Mouse (Mus musculus) adrenal gland, postnatal 25 days (tissue): ENCODE results near the gene Ptk6. TPM values are rescaled to one million over a fixed set of nuclear protein-coding genes. Genes with fewer than 3 reads are reported as not detected.
A peak's percentile ranks its signal among the peaks of the same experiment; 100 is the strongest.

ENCODE experiments used
- DNase-seq: peaks from one replicate; pipeline ENCODE4 v3.0.0; 2021; ENCODE audit warnings: mixed read lengths
- total RNA-seq: library from RNA; stranded (reverse); gene quantifications from 2 replicates; pipeline ENCODE4 v1.2.3, GENCODE M21; 2021

The Ptk6 gene
- total RNA-seq, 1 experiment from 2014 or later: not detected

DNA sequence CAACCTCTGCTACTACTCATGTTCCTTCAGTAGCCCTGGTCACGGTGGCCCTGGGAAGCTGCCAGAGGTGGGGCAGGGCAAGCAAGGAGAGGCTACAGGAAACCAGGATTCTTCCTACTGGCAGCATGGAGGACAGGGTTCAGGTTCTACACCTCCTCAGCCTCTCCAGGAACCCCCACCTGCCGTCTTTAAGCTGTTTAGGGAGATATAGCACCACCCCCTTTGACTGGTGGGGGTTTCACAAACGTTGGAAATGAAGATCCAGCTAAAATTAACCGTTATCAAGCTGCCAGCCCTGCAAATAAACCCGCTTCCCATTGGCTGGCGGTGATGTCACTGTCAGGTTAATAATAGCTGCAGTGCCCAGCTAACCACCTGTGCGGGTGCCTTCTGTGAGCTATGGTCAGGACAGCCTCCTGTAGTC lies 43.5 kb downstream of the Ptk6 start:
- DNase-seq: no peak

GRCm38 (mm10) chr2:181158471-181158870 lies 44.1 kb downstream of the Ptk6 start:
- no peak for DNase-seq

GRCm38 (mm10) chr2:181157716-181158302 lies 44.8 kb downstream of the Ptk6 start:
- no peak for DNase-seq

DNA sequence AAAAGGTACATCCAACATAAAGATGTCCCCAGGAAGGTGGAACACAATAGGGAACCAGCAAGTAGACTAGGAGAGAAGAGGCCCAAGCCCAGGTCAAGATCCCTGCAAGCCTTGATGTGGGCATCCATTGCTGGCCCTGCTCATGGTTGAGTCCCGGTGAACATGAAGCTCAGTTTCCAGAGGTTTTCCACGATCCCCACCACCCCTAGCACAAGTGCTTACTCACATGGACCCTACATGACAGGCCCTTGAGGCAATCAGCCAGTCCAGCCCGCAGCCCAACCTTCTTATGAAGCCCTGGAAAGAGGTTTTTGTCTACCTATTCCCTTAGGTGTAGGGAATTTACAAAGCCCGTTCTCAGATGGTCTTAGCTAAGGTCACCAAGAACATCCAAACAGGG lies 45.4 kb downstream of the Ptk6 start:
- no peak for DNase-seq

DNA sequence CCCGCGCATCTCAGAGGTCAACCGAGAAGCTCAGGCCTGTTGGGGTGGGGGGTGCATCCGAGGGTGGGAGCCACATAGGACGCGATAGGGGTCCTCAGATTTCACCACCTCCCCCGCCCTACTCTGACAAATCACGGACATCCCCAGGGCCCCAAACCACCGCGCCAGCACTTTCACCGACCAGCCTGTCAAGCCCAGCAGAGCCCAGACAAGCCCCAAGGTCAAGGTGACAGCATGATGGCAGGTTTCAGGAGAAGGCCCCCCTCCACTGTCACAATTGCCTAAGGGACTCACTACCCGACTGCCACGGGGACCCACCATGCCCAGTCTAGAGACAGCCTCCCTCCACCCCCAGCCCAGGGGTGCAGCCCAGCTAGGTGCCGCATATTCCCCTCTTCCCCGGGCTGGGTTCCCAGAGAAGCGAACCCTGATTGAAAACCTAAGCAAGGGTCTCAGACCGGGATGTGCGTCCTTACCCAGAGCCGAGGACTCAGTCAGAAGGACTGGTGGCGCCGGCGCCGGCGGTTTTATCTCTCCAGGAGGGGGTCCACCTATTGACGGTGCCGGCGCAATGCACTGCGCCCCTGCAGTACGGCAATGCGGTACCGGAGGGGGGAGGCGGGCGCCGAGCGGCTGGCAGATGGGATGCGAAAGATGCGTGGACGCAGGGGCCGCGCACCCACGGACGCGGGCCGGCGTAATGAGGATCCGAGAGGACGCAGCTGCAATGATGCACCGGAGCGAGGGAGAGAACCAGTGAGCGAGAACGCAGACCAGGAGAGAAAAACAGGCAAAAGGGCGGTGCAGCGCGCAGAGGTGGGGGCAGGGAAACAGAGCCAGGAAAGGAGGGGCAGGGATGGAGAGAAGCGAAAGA lies 46.1 kb downstream of the Ptk6 start, which contains the start of gene Eef1a2:
Eef1a2 (minus strand) TSS at position 767 of the 874 bp plus-strand sequence.
- peak; percentile 23 for DNase-seq

DNA sequence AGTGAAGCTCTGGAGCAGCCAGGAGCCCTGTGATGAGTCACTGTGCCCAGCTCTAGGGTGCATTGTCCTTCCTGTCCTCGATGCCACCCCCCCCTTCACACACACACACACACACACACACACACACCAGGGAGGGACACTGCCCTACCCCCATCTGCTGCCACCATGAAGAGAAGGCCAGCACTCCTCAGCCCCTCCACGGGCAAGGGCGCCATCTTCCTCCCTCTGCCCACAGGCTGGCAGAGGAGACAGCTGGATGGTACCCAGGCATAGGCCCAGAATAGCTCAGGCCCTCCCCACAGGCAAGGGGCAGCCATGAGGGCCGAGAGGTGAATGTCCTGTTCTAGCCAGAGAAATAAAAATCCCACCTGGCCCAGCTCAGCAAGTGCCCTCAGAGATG lies 46.8 kb downstream of the Ptk6 start:
- DNase-seq: no peak

- DNase-seq: no peak
Observed at GRCm38 (mm10) chr2:181154831-181155415, 47.7 kb downstream of the Ptk6 start.

- DNase-seq: no peak
Observed at GRCm38 (mm10) chr2:181154361-181154760, 48.2 kb downstream of the Ptk6 start.

DNA sequence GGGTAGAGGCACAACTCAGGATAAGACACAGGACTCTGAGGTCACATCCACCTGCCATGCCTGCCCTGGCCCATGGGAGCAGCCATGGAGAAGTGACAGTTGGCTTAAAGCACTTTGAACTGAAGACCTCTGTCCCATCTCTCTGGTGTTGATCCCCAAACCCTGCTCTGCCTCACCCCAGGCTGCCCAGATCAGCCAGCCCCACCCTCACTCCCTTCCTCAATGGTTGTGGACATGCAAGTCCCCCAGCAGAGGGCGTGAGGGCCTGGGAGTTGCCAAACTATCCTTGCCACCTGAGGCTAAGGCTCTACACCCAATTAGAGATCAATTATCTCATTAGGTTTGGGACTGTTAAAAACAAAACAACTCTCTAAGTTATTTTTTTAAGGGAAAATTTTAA lies 48.8 kb downstream of the Ptk6 start:
- peak; percentile 41 for DNase-seq

GRCm38 (mm10) chr2:181153131-181153530 lies 49.5 kb downstream of the Ptk6 start:
- DNase-seq: no peak

GRCm38 (mm10) chr2:181152701-181153100 lies 49.9 kb downstream of the Ptk6 start:
- DNase-seq: no peak

DNA sequence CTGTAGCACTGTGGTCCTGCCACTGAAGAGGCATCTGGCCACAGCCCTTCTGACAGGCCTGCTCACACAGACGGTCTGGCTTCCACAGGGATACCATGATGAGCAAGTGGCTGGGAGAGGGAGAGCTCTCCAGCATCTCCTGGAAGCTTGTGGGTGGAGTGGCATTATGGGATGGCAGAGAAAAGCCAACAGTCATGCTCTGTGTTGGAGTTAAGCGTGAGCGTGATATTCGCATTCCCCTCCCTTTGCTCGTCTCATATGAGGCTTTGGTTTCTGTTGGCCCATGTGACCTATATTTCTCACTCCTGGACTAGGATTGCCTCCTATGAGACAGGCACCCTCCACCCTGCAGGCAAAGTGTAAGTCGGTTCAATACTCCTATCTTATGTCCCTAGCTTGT lies 52.3 kb downstream of the Ptk6 start:
- DNase-seq: no peak

DNA sequence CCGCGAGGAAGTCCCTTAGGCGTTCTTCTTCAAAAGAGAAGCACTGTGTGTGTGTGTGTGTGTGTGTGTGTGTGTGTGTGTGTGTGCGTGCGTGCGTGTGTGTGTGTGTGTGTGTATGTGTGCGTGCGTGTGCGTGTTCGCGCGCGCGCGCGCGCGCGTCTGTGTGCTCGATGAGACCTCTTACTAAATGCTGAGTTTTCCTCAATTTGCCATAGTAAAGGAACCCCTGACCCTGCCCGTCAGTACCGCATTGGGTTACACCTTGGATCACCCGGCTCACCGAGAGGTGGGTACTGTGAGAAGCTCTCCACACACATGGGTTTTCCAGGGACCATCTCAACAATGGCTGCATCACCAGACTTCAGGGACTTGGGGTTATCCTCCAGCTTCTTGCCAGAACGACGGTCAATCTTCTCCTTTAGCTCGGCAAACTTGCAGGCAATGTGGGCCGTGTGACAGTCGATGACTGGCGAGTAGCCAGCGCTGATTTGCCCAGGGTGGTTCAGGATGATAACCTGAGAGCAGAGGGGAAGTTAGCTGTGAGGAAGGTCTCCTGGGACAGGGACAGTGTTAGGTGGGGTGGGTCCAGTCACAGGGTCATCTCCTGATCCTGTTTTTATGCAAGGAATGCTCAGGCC lies 54.2 kb downstream of the Ptk6 start:
- no peak for DNase-seq

DNA sequence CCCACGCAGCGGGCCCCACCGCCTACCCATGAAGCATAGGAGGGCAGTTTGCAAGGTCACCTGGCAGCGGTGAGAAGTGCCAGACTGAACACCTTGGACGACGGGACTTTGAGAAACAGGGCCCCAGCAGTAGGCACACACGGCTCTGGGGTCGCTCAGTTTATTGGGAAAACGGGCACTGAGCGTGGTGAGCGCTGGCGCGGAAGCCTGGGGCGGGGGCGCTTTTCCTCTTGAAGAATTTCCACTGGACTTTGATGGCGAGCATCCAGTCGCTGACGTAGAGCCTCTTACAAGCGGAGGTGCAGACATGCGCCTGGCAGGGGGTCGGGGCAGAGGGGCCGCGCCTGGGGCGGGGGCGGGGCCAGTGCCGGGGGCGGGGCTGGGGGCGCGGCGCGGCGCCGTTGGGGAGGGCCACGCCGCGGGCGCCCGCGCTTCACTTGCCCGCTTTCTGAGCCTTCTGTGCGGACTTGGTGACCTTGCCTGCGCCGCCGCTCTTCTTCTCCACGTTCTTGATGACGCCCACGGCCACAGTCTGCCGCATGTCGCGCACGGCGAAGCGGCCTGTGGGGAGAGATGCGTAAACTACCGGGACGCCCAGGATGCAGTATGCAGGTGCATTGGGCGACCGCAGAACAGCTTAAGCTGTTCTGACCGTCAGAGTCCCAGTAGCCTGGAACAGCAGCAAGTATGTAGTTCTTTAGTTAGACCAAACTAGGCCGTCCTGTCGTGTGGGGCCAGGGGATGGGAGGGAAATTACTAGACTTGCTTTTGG lies 54.9 kb downstream of the Ptk6 start:
- DNase-seq: peak; percentile 32

DNA sequence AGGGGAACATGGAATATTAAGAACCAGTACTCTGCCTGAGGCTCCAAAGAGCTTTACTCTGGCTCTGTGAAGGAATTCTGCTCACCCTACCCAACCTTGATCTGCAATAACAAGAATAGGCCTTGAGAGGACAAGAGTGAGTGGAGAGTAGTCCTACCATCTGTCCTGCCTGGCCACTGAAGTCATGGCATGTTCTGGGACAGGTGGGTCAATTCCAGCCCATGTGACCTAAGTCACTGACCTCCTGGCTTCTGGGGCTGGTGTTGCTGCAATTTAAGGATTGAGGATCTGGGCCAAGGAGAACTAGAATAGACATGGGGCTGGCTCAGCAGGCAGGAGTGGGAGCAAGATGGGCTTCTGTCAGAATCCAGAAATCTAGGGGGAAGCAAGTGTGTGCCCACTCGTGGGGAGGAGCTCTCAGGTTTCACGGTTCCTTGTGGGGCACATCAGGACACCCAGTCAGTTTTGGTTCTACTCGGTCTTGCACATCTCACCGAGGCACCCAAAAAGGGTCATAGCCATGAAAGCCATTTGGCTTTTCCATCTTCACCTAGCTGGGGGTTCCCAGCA lies 55.5 kb downstream of the Ptk6 start:
- no peak for DNase-seq

- no peak for DNase-seq
Observed at GRCm38 (mm10) chr2:181144675-181145074, 57.9 kb downstream of the Ptk6 start.

Other genes starting within 250 kb of the Ptk6 start
- 2.2 and 2.7 TPM in 2 replicates for gene Nkain4, start 248.1 kb downstream of the Ptk6 start, total RNA-seq
- gene Arfgap1, start 235.6 kb downstream of the Ptk6 start, total RNA-seq: 48.6 and 65.6 TPM in 2 replicates
- gene Col20a1, start 216.3 kb downstream of the Ptk6 start, total RNA-seq: 2.6 and 3.4 TPM in 2 replicates
- gene Chrna4, start 159.2 kb downstream of the Ptk6 start, total RNA-seq: 9.9 and 19.2 TPM in 2 replicates
- gene Kcnq2, start 67.5 kb downstream of the Ptk6 start, total RNA-seq: 3.7 and 6.3 TPM in 2 replicates
- gene Eef1a2, start 45.8 kb downstream of the Ptk6 start, total RNA-seq: 38.2 and 49.3 TPM in 2 replicates
- 79.5 and 82.6 TPM in 2 replicates for gene Ppdpf, start 15.5 kb downstream of the Ptk6 start, total RNA-seq
- 0.58 TPM in 1 of 2 replicates, not detected in the other for gene Srms, start 10.4 kb upstream of the Ptk6 start, total RNA-seq
- gene Fndc11, start 17.2 kb upstream of the Ptk6 start, total RNA-seq: 0.43 and 0.67 TPM in 2 replicates
- 18.9 and 22.1 TPM in 2 replicates for gene Helz2, start 39.2 kb upstream of the Ptk6 start, total RNA-seq
- 15.3 and 18.5 TPM in 2 replicates for gene Gmeb2, start 85.2 kb upstream of the Ptk6 start, total RNA-seq
- gene Stmn3, start 111.7 kb upstream of the Ptk6 start, total RNA-seq: 9.8 and 12.2 TPM in 2 replicates
- 43.4 and 44.7 TPM in 2 replicates for gene Rtel1, start 117.0 kb upstream of the Ptk6 start, total RNA-seq
- gene Zgpat, start 162.1 kb upstream of the Ptk6 start, total RNA-seq: 51.2 and 61.6 TPM in 2 replicates
- gene Arfrp1, start 162.6 kb upstream of the Ptk6 start, total RNA-seq: 40.8 and 49.7 TPM in 2 replicates
- 24.7 and 33.2 TPM in 2 replicates for gene Lime1, start 177.3 kb upstream of the Ptk6 start, total RNA-seq